ENCODE assay signal across 8 mouse cellular contexts in genomic region chr7:99441534-99442072, GRCm38 (mm10). TPM values are rescaled to one million over a fixed set of nuclear protein-coding genes. Genes with fewer than 3 reads are reported as not detected.
A peak's percentile ranks its signal among the peaks of the same experiment; 100 is the strongest.
DNase-seq lines count a peak whose midpoint lies in the region; ATAC-seq lines count a peak whose summit lies in the region.

No protein-coding gene starts in this region.

- H3K9ac ChIP-seq in embryonic facial prominence, embryonic 11.5 days (replicated peaks; ENCODE audit: low read length), result no peak overlapping the region

- H3K27ac ChIP-seq in embryonic facial prominence, embryonic 11.5 days (replicated peaks; ENCODE audit: low read depth, low read length), result 0 out of 2 replicates have a peak overlapping the region, but pooled peaks have one; percentile 29
- peak overlapping the region; percentile 79 for H3K27ac ChIP-seq in limb, embryonic 10.5 days

- H3K9me3 ChIP-seq in embryonic facial prominence, embryonic 11.5 days (replicated peaks; ENCODE audit: control insufficient read depth, low read length), result no peaks in the 10 kb centered on the region
- H3K9me3 ChIP-seq in limb, embryonic 10.5 days (replicated peaks), result no peaks in the 10 kb centered on the region

- peak; percentile 57 for DNase-seq in ZHBTc4 (ENCODE audit: low read depth, low spot score)
- DNase-seq in embryonic facial prominence, embryonic 11.5 days (ENCODE audit: low spot score), result peak; percentile 39
- DNase-seq in heart, postnatal 4 days, result peak; percentile 86
- no peak for DNase-seq in limb, embryonic 10.5 days (ENCODE audit: low spot score)
- DNase-seq in ovary, postnatal 36 days (ENCODE audit: low spot score), result peak; percentile 56
- DNase-seq in cerebellum, adult 11 months, result no peak
- no peak for DNase-seq in natural killer cell, adult 2 months (ENCODE audit: low spot score in 2 of 2)
- no peak for DNase-seq in left cerebral cortex, adult 11 months (ENCODE audit: low spot score)

- WGBS in embryonic facial prominence, embryonic 11.5 days, result 24% methylated on average over 6 of the region's 6 CpGs
- 25% methylated on average over 6 of the region's 6 CpGs for WGBS in limb, embryonic 10.5 days

- H3K27me3 ChIP-seq in embryonic facial prominence, embryonic 11.5 days (ENCODE audit: control insufficient read depth, insufficient read depth, low read length), result no peaks in the 10 kb centered on the region
- no peaks in the 10 kb centered on the region for H3K27me3 ChIP-seq in limb, embryonic 10.5 days (ENCODE audit: low read depth, poor library complexity, severe bottlenecking)

- no peaks in the 10 kb centered on the region for H3K36me3 ChIP-seq in embryonic facial prominence, embryonic 11.5 days (replicated peaks; ENCODE audit: control insufficient read depth, insufficient read depth, low read depth, low read length)
- H3K36me3 ChIP-seq in limb, embryonic 10.5 days, result 0 out of 2 replicates have a peak, but pooled peaks cover 3% of the 10 kb centered on the region

- H3K4me1 ChIP-seq in embryonic facial prominence, embryonic 11.5 days (ENCODE audit: control insufficient read depth, insufficient read depth, low read length), result peaks cover 7% of the 10 kb centered on the region
- H3K4me1 ChIP-seq in limb, embryonic 10.5 days, result peaks cover 38% of the 10 kb centered on the region

- no peak for ATAC-seq in embryonic facial prominence, embryonic 11.5 days (replicated peaks; ENCODE audit: insufficient number of reproducible peaks, low FRiP score, low TSS enrichment, low read depth)

- H3K4me2 ChIP-seq in embryonic facial prominence, embryonic 11.5 days (ENCODE audit: low read depth, low read length), result no peak overlapping the region

- H3K4me3 ChIP-seq in embryonic facial prominence, embryonic 11.5 days (ENCODE audit: low read depth, low read length), result no peak overlapping the region
- peak overlapping the region; percentile 22; the same call in 1 of the 2 replicates for H3K4me3 ChIP-seq in limb, embryonic 10.5 days

RNA-seq across cellular contexts. Expression of gene Klhl35, which starts 24.2 kb away (rescaled TPM):
- 1.8 and 3.5 TPM in 2 replicates for polyA plus RNA-seq in embryonic facial prominence, embryonic 11.5 days (2014; fragmentation: Nextera tagmentation; extraction: Ambion mirVana)
- total RNA-seq in heart, postnatal 4 days (2021), result 1 to 10 TPM; 1.3 to 1.4 TPM
- 0.21 and 0.63 TPM in 2 replicates for polyA plus RNA-seq in limb, embryonic 10.5 days (2016; fragmentation: Nextera tagmentation; extraction: Ambion mirVana)

RNA-seq across cellular contexts. Expression of gene Rps3, which starts 41.9 kb away (rescaled TPM):
- polyA plus RNA-seq in embryonic facial prominence, embryonic 11.5 days (2014; fragmentation: Nextera tagmentation; extraction: Ambion mirVana), result 821 and 869 TPM in 2 replicates
- total RNA-seq in heart, postnatal 4 days (2021), result 100 to 1,000 TPM; 440 to 487 TPM
- polyA plus RNA-seq in limb, embryonic 10.5 days (2016; fragmentation: Nextera tagmentation; extraction: Ambion mirVana), result 745 and 824 TPM in 2 replicates

Comparison
In these comparisons a context has a peak if more than half of its experiments do, and no peak if none do; other contexts are left out.
1. DNase-seq: peak in ZHBTc4 (single experiment), embryonic facial prominence, embryonic 11.5 days (single experiment), heart, postnatal 4 days (single experiment) and ovary, postnatal 36 days (single experiment); none in limb, embryonic 10.5 days (single experiment), cerebellum, adult 11 months (single experiment), natural killer cell, adult 2 months (0 of 2) and left cerebral cortex, adult 11 months (single experiment).